Mouse (Mus musculus) megakaryocyte, embryonic 14.5 days (primary cell): Measurements from ENCODE around the gene Ank3.

Source experiments
- FLI1 ChIP-seq: IDR thresholded peaks from 2 replicates; pipeline ENCODE4 v1.6.1; 2012; ENCODE audit warnings: low read length, inconsistent platforms, mixed read lengths
- GATA1 ChIP-seq: IDR thresholded peaks from 3 replicates; pipeline ENCODE4 v1.6.1; 2012; ENCODE audit warnings: mixed read lengths, low read length, inconsistent platforms, borderline replicate concordance

GRCm38 (mm10) chr10:69962226-69962625 is 563.7 kb downstream of the Ank3 start:
- no peak for TF ChIP-seq GATA1
- no peak for TF ChIP-seq FLI1
